Mouse (Mus musculus): ENCODE data around the gene Naa80. TPM values are rescaled to one million over a fixed set of nuclear protein-coding genes. Genes with fewer than 3 reads are reported as not detected.

The Naa80 gene
- polyA plus RNA-seq, 1 experiment from 2014 or later = 11.3 TPM

Other genes with a start within 250 kb of the Naa80 start
- gene Hemk1, start 240.5 kb upstream of the Naa80 start, polyA plus RNA-seq (2014; fragmentation: Nextera tagmentation; extraction: Ambion mirVana) = 9.7 and 10.8 TPM in 2 replicates
- gene 6430571L13Rik, start 238.3 kb upstream of the Naa80 start, polyA plus RNA-seq (2014; fragmentation: Nextera tagmentation; extraction: Ambion mirVana) = 1.6 and 1.9 TPM in 2 replicates
- 2.0 and 4.2 TPM in 2 replicates for gene Cacna2d2, start 179.3 kb upstream of the Naa80 start, polyA plus RNA-seq (2014; fragmentation: Nextera tagmentation; extraction: Ambion mirVana)
- 38.8 and 46.5 TPM in 2 replicates for gene Tmem115, start 44.9 kb upstream of the Naa80 start, polyA plus RNA-seq (2014; fragmentation: Nextera tagmentation; extraction: Ambion mirVana)
- gene Cyb561d2, start 36.7 kb upstream of the Naa80 start, polyA plus RNA-seq (2014; fragmentation: Nextera tagmentation; extraction: Ambion mirVana) = 19.6 and 21.2 TPM in 2 replicates
- gene Nprl2, start 36.7 kb upstream of the Naa80 start, polyA plus RNA-seq (2014; fragmentation: Nextera tagmentation; extraction: Ambion mirVana) = 46.2 and 46.5 TPM in 2 replicates
- gene Zmynd10, start 31.6 kb upstream of the Naa80 start, polyA plus RNA-seq (2014; fragmentation: Nextera tagmentation; extraction: Ambion mirVana) = 3.7 and 5.0 TPM in 2 replicates
- 39.7 and 41.2 TPM in 2 replicates for gene Rassf1, start 27.3 kb upstream of the Naa80 start, polyA plus RNA-seq (2014; fragmentation: Nextera tagmentation; extraction: Ambion mirVana)
- 88.2 and 92.4 TPM in 2 replicates for gene Tusc2, start 15.6 kb upstream of the Naa80 start, polyA plus RNA-seq (2014; fragmentation: Nextera tagmentation; extraction: Ambion mirVana)
- 116 and 123 TPM in 2 replicates for gene Hyal2, start 10.9 kb upstream of the Naa80 start, polyA plus RNA-seq (2014; fragmentation: Nextera tagmentation; extraction: Ambion mirVana)
- gene Hyal1, start 2.0 kb upstream of the Naa80 start, polyA plus RNA-seq (2014; fragmentation: Nextera tagmentation; extraction: Ambion mirVana) = 3.6 and 4.4 TPM in 2 replicates
- gene Hyal3, start 1.9 kb downstream of the Naa80 start, polyA plus RNA-seq (2014; fragmentation: Nextera tagmentation; extraction: Ambion mirVana) = 0.18 and 0.39 TPM in 2 replicates
- gene Ifrd2, start 8.8 kb downstream of the Naa80 start, polyA plus RNA-seq (2014; fragmentation: Nextera tagmentation; extraction: Ambion mirVana) = 26.9 and 27.7 TPM in 2 replicates
- 1.4 and 1.6 TPM in 2 replicates for gene Sema3b, start 30.3 kb downstream of the Naa80 start, polyA plus RNA-seq (2014; fragmentation: Nextera tagmentation; extraction: Ambion mirVana)
- gene Gnai2, start 56.5 kb downstream of the Naa80 start, polyA plus RNA-seq (2014; fragmentation: Nextera tagmentation; extraction: Ambion mirVana) = 529 and 534 TPM in 2 replicates
- 8.0 and 9.8 TPM in 2 replicates for gene Slc38a3, start 90.6 kb downstream of the Naa80 start, polyA plus RNA-seq (2014; fragmentation: Nextera tagmentation; extraction: Ambion mirVana)
- gene Gnat1, start 100.8 kb downstream of the Naa80 start, polyA plus RNA-seq (2014; fragmentation: Nextera tagmentation; extraction: Ambion mirVana) = 0.84 and 1.2 TPM in 2 replicates
- gene Sema3f, start 131.6 kb downstream of the Naa80 start, polyA plus RNA-seq (2014; fragmentation: Nextera tagmentation; extraction: Ambion mirVana) = 10.7 and 12.0 TPM in 2 replicates
- gene Rbm5, start 192.1 kb downstream of the Naa80 start, polyA plus RNA-seq (2014; fragmentation: Nextera tagmentation; extraction: Ambion mirVana) = 198 and 241 TPM in 2 replicates